ENCODE assay signal across 31 mouse cellular contexts in genomic region chr17:79465666-79466065, GRCm38 (mm10).
"Had no signal": no experiment of that assay in that cellular context is flagged by ENCODE, and none has a peak within 500 bp of the region (broad histone marks: within the 10 kb centered on the region; RNA-seq: fewer than 3 reads in every experiment).

No protein-coding gene starts in this region.

- H3K4me1 ChIP-seq: liver, embryonic 12.5 days; liver, embryonic 13.5 days; liver, embryonic 15.5 days; megakaryocyte, embryonic 14.5 days; midbrain, embryonic 12.5 days; midbrain, embryonic 13.5 days; midbrain, embryonic 15.5 days; neural tube, embryonic 12.5 days had no signal

- H3K4me3 ChIP-seq: left cerebral cortex, adult 2 months; limb, embryonic 10.5 days; limb, embryonic 12.5 days; limb, embryonic 13.5 days; limb, embryonic 15.5 days; liver, embryonic 12.5 days; liver, embryonic 13.5 days; liver, embryonic 15.5 days; lung, embryonic 15.5 days; megakaryocyte, embryonic 14.5 days; midbrain, embryonic 12.5 days; midbrain, embryonic 13.5 days; midbrain, embryonic 15.5 days; myocyte; neural tube, embryonic 12.5 days had no signal

- H3K9ac ChIP-seq: limb, embryonic 12.5 days; limb, embryonic 13.5 days; limb, embryonic 15.5 days; liver, embryonic 12.5 days; liver, embryonic 13.5 days; liver, embryonic 14.5 days; liver, embryonic 15.5 days; liver, postnatal 0 days; lung, embryonic 14.5 days; lung, embryonic 15.5 days; midbrain, embryonic 12.5 days; midbrain, embryonic 13.5 days; midbrain, embryonic 15.5 days; neural tube, embryonic 12.5 days had no signal

- DNase-seq: left cerebral cortex, postnatal 4 days; liver; liver, embryonic 13.5 days; liver, postnatal 0 days; lung, adult 18-20 months; lung, adult 2 months; lung, embryonic 14.5 days; lung, postnatal 10 days; lung, postnatal 14 days; lung, postnatal 36 days; lung, postnatal 4 days; midbrain, embryonic 14.5 days had no signal

- H3K36me3 ChIP-seq: limb, embryonic 10.5 days; limb, embryonic 12.5 days; limb, embryonic 13.5 days; limb, embryonic 15.5 days; liver, embryonic 12.5 days; liver, embryonic 13.5 days; liver, embryonic 15.5 days; lung, embryonic 15.5 days; midbrain, embryonic 12.5 days; midbrain, embryonic 13.5 days; midbrain, embryonic 15.5 days; neural tube, embryonic 12.5 days had no signal

- H3K27me3 ChIP-seq: limb, embryonic 12.5 days; limb, embryonic 13.5 days; limb, embryonic 15.5 days; liver, embryonic 12.5 days; liver, embryonic 13.5 days; liver, embryonic 15.5 days; lung, embryonic 15.5 days; megakaryocyte, embryonic 14.5 days; midbrain, embryonic 12.5 days; midbrain, embryonic 13.5 days; midbrain, embryonic 15.5 days; neural tube, embryonic 12.5 days had no signal

- H3K27ac ChIP-seq: left cerebral cortex, adult 2 months; limb, embryonic 10.5 days; limb, embryonic 12.5 days; limb, embryonic 13.5 days; limb, embryonic 15.5 days; liver, embryonic 12.5 days; liver, embryonic 13.5 days; liver, embryonic 14.5 days; liver, embryonic 15.5 days; lung, embryonic 15.5 days; macrophage; midbrain, embryonic 12.5 days; midbrain, embryonic 13.5 days; midbrain, embryonic 15.5 days; neural tube, embryonic 12.5 days had no signal

- ATAC-seq: liver, embryonic 12.5 days; liver, postnatal 0 days; lung, postnatal 0 days; midbrain, embryonic 13.5 days; midbrain, embryonic 15.5 days; midbrain, embryonic 16.5 days had no signal

- H3K9me3 ChIP-seq: limb, embryonic 10.5 days; limb, embryonic 12.5 days; limb, embryonic 13.5 days; limb, embryonic 15.5 days; liver, embryonic 12.5 days; liver, embryonic 13.5 days; liver, embryonic 15.5 days; lung, embryonic 15.5 days; midbrain, embryonic 12.5 days; midbrain, embryonic 13.5 days; midbrain, embryonic 15.5 days; neural tube, embryonic 12.5 days had no signal

- H3K4me2 ChIP-seq: limb, embryonic 12.5 days; limb, embryonic 13.5 days; limb, embryonic 15.5 days; liver, embryonic 11.5 days; liver, embryonic 12.5 days; liver, embryonic 13.5 days; liver, embryonic 15.5 days; lung, embryonic 14.5 days; lung, embryonic 15.5 days; midbrain, embryonic 12.5 days; midbrain, embryonic 13.5 days; midbrain, embryonic 15.5 days; neural tube, embryonic 12.5 days had no signal
